Mouse (Mus musculus) heart, embryonic 12.5 days (tissue): Measurements from ENCODE around the gene Spats2l. TPM values are rescaled to one million over a fixed set of nuclear protein-coding genes. Genes with fewer than 3 reads are reported as not detected.

Experiments
- ATAC-seq: fragments of 200-750 bp; cut with Nextera tagmentation; 2 replicates; pipeline ENCODE4 v1.8.0; 2017; ENCODE audit warnings: moderate TSS enrichment, moderate library complexity; ENCODE audit not compliant: insufficient number of reproducible peaks, low FRiP score
- H3K27ac ChIP-seq: fragments of 300-500 bp; sonication (generic); 2 replicates; pipeline ENCODE4 v1.5.1; 2016; ENCODE audit warnings: mild to moderate bottlenecking, moderate library complexity; ENCODE audit not compliant: poor library complexity, severe bottlenecking
- H3K27me3 ChIP-seq: fragments of 300-500 bp; sonication (generic); replicated peaks from 2 replicates; pipeline ENCODE4 v1.6.1; 2016; ENCODE audit warnings: mild to moderate bottlenecking, moderate library complexity
- H3K36me3 ChIP-seq: fragments of 300-500 bp; sonication (generic); 2 replicates; pipeline ENCODE4 v1.6.1; 2016; ENCODE audit warnings: mild to moderate bottlenecking, moderate library complexity
- H3K4me1 ChIP-seq: fragments of 300-500 bp; sonication (generic); replicated peaks from 2 replicates; pipeline ENCODE4 v1.6.1; 2016; ENCODE audit warnings: mild to moderate bottlenecking
- H3K4me2 ChIP-seq: fragments of 300-500 bp; sonication (generic); 2 replicates; pipeline ENCODE4 v1.6.1; 2016; ENCODE audit warnings: mild to moderate bottlenecking, moderate library complexity
- H3K4me3 ChIP-seq: fragments of 300-500 bp; sonication (generic); 2 replicates; pipeline ENCODE4 v1.5.1; 2016; ENCODE audit warnings: mild to moderate bottlenecking
- H3K9ac ChIP-seq: fragments of 300-500 bp; sonication (generic); 2 replicates; pipeline ENCODE4 v1.6.1; 2016; ENCODE audit warnings: mild to moderate bottlenecking, moderate library complexity
- H3K9me3 ChIP-seq: fragments of 300-500 bp; sonication (generic); replicated peaks from 2 replicates; pipeline ENCODE4 v1.6.1; 2016; ENCODE audit warnings: mild to moderate bottlenecking, moderate library complexity
- WGBS: fragments of 180-500 bp; shearing (Covaris S2); methylation state at CpG from one replicate; pipeline ENCODE4 v1.1.7; 2016; 5-methylcytosine and 5-hydroxymethylcytosine counted together
- polyA plus RNA-seq: library from polyadenylated mRNA; unstranded; fragments of >200 nt; fragmentation: Nextera tagmentation; extraction: Ambion mirVana; gene quantifications from 2 replicates; pipeline ENCODE4 v1.2.1, GENCODE M21; 2016

The Spats2l gene
- polyA plus RNA-seq, 1 experiment from 2014 or later = 47.9 TPM

DNA sequence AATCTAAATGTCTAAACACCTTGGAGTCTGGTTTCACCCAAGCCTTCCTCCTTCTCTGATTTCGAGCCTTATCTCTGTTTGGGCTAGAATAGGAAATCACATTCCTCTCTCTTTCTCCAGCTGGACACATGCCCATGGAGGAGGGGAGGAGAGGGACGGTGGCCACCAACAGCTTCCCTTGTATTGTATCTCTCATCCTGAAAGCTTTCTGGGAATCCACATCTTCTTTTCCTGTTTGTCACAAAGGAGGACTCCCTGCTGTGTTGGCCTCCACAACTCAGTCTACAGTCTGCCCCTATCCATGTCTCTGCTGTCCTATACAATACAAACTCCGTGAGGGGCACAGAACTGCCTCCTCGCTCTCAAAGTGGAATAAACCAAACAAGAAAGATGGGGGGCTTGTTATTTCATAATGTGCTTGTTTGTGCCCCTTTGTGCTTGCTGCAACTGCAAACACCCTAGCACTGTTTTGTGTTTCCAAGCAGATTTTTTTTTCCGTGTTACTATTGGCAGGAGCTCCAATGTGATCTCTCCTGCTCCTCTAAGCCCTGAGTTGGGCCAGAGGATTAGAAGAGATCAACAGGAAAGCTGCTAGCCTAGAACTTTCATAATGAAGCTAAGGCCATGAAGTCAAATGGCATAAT lies 116.4 kb downstream of the Spats2l start:
- Histone ChIP-seq H3K27me3 (no peaks in the 10 kb centered on the region), H3K36me3 (peaks cover 20% of the 10 kb centered on the region), H3K9me3 (peaks cover 4% of the 10 kb centered on the region; the same call in 1 of the 2 replicates), H3K9ac (no peak overlapping the region), H3K4me3 (no peak overlapping the region), H3K27ac (peak overlapping the region; percentile 58), H3K4me1 (peaks cover 26% of the 10 kb centered on the region), H3K4me2 (peak overlapping the region; percentile 38; the same call in 1 of the 2 replicates)
- WGBS = 19% methylated on average over 5 of the region's 5 CpGs
- peak; percentile 69 for ATAC-seq

DNA sequence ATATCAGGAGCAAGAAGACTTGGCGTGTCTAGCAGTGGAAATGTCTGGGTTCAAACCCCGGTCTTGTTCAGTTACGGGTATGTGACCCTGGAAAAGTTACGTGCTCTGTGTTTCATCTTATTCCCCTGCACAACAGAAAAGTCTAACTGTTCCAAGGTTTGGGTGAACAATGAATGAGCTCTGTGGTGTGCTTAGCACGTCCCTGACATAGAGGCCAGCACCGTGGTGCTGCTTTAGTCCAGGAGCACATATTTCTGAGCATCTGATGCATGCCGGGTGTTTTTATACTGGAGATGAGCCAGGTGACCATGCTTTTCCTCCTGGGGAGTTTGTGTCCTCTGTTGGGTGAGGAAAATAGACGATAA lies 116.9 kb downstream of the Spats2l start:
- Histone ChIP-seq H3K4me1 (peaks cover 22% of the 10 kb centered on the region), H3K27me3 (no peaks in the 10 kb centered on the region), H3K4me3 (no peak overlapping the region), H3K36me3 (peaks cover 17% of the 10 kb centered on the region), H3K9ac (no peak overlapping the region), H3K4me2 (no peak overlapping the region), H3K27ac (peak overlapping the region; percentile 58), H3K9me3 (peaks cover 4% of the 10 kb centered on the region; the same call in 1 of the 2 replicates)
- ATAC-seq = no peak
- WGBS = 70% methylated on average over 8 of the region's 8 CpGs

DNA sequence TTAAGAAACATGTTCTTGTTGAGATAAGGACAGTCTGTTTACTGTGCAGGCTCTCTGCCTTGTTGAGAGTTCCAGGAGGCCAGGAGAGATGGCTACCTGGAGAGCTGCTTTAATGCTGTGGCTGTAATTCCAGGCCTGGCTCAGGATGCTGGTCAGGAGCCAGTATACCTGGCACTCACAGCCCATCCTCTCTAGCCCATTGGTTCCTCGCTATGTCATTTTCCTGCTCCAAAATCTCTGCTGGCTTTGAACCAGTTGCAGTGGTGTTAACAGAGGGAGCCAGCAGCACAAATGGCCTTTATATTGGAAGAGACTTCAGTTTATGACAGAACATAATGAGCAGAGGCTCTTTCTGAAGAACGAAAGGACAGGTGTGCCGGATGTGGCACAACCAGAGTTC lies 127.5 kb downstream of the Spats2l start:
- H3K36me3 ChIP-seq = peaks cover 20% of the 10 kb centered on the region; the same call in 1 of the 2 replicates
- H3K4me2 ChIP-seq = no peak overlapping the region
- no peak overlapping the region for H3K27ac ChIP-seq
- H3K4me1 ChIP-seq = peaks cover 14% of the 10 kb centered on the region
- no peak for ATAC-seq
- H3K27me3 ChIP-seq = no peaks in the 10 kb centered on the region
- no peaks in the 10 kb centered on the region for H3K9me3 ChIP-seq
- no peak overlapping the region for H3K4me3 ChIP-seq
- H3K9ac ChIP-seq = no peak overlapping the region
- WGBS = 77% methylated on average over 3 of the region's 3 CpGs

DNA sequence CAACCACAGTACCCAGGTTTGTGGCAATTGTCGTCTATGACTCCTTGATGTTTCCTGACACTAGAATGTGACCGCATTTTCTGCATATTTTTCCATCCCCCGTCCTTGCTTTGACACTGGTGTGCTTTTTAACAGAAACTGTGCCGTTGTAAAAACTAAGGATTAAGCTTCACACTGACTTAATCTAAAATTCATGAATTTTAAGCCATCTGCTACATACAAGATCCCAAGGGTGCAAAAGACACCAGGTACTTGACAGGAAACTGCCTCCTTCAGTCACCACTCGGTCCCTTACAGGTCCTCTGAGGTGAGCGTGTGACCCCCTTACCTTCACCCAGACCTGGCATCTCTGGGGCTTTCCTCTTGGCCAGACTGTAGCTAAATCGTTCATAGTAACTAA lies 129.8 kb downstream of the Spats2l start:
- no peak overlapping the region for H3K4me3 ChIP-seq
- no peak overlapping the region for H3K4me2 ChIP-seq
- peaks cover 14% of the 10 kb centered on the region for H3K4me1 ChIP-seq
- no peak overlapping the region; the same call in 1 of the 2 replicates for H3K9ac ChIP-seq
- H3K27ac ChIP-seq = no peak overlapping the region
- WGBS = 76% methylated on average over 7 of the region's 7 CpGs
- no peaks in the 10 kb centered on the region for H3K27me3 ChIP-seq
- no peak for ATAC-seq
- H3K9me3 ChIP-seq = no peaks in the 10 kb centered on the region
- peaks cover 30% of the 10 kb centered on the region for H3K36me3 ChIP-seq

DNA sequence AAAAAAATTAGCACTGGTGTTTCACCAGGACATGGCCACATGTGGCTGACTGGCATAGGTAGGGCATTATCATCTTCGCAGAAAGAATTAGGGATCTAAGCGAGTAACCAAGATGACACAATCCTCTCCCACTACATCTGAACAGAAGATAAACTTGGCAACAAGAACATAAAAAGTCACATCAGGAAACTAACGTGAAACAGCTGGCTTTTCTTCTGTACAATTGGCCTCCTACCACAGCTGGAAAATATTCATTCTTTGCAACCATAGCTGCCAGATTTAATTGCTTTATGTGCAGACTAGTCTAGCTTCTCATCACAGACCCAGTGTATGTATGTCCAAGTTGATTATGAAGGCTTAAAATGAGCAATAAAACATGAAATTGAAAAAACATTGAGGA lies 131.9 kb downstream of the Spats2l start:
- 80% methylated on average over 3 of the region's 3 CpGs for WGBS
- peaks cover 33% of the 10 kb centered on the region for H3K36me3 ChIP-seq
- no peak overlapping the region for H3K27ac ChIP-seq
- H3K4me2 ChIP-seq = no peak overlapping the region
- no peak overlapping the region for H3K4me3 ChIP-seq
- H3K4me1 ChIP-seq = peaks cover 14% of the 10 kb centered on the region
- H3K27me3 ChIP-seq = no peaks in the 10 kb centered on the region
- no peak overlapping the region for H3K9ac ChIP-seq
- no peak for ATAC-seq
- no peaks in the 10 kb centered on the region for H3K9me3 ChIP-seq

DNA sequence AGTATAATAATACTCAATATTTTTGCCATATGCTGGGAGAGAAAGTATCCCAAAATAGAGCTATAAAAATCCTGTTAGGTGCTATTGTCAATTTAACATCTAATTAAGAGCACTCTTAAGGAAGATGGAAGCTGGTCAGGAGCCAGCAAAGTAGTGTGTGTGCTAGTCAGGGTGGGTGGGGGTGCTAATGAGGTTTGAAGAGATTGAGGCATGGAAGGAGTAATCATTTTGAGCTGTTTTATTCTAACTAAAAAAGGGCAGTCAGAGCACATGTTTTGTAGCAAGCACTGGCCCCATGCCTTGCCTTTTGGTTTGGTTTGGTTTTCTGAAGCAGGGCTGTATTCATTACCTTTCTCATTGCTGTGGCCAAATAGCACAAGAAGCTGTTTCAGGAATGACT lies 132.3 kb downstream of the Spats2l start:
- Histone ChIP-seq H3K4me3 (no peak overlapping the region), H3K36me3 (peaks cover 33% of the 10 kb centered on the region), H3K27ac (no peak overlapping the region), H3K9me3 (no peaks in the 10 kb centered on the region), H3K9ac (no peak overlapping the region), H3K4me2 (no peak overlapping the region), H3K27me3 (no peaks in the 10 kb centered on the region), H3K4me1 (peaks cover 14% of the 10 kb centered on the region)
- no peak for ATAC-seq

DNA sequence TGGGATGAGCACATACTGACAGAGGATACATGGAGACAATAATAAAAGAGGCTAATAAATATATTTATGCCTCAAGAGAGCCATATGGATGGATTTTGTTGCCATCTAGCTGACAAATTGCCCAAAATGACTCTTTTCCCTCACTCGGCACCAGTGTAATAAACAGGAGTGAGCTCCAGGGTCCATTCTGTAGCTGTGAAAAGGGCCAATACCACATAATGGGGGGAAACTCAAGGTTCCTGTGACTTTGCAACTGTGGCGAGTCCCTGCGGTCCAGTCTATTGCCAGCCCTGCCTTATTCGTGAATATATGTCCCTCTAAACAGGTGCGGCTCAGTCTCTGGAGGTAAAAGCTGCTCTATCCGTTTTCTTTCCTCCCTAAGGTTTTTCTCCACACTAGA lies 137.6 kb downstream of the Spats2l start:
- no peak overlapping the region for H3K27ac ChIP-seq
- WGBS = 77% methylated on average over 6 of the region's 6 CpGs
- no peak overlapping the region for H3K4me3 ChIP-seq
- H3K9ac ChIP-seq = no peak overlapping the region
- H3K9me3 ChIP-seq = no peaks in the 10 kb centered on the region
- H3K4me2 ChIP-seq = no peak overlapping the region
- no peak for ATAC-seq
- H3K27me3 ChIP-seq = no peaks in the 10 kb centered on the region
- H3K4me1 ChIP-seq = no peaks in the 10 kb centered on the region
- H3K36me3 ChIP-seq = peaks cover 21% of the 10 kb centered on the region

DNA sequence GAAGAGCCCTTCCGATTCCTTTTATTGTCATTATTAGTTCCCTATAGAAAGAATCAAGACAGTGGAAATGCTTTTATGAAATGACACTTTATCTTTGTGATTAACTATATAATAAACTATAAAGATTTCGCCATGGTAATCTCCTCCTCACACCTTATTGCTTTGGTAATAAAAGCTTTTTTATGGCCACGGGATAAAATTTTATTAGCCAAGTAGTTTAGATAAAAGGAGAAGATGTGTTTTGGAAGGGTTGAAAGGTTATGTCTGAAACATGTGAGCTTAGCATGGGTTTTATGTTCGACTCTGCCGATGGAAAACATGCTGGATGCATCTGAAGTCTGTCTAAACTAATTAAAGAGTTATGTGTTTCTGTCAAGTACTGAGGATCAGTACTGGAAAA lies 143.4 kb downstream of the Spats2l start:
- H3K4me1 ChIP-seq = no peaks in the 10 kb centered on the region
- H3K4me3 ChIP-seq = no peak overlapping the region
- no peak overlapping the region for H3K27ac ChIP-seq
- no peaks in the 10 kb centered on the region for H3K9me3 ChIP-seq
- H3K36me3 ChIP-seq = peaks cover 8% of the 10 kb centered on the region; the same call in 1 of the 2 replicates
- H3K4me2 ChIP-seq = no peak overlapping the region
- H3K9ac ChIP-seq = no peak overlapping the region
- WGBS = 85% methylated on average over 5 of the region's 5 CpGs
- no peaks in the 10 kb centered on the region for H3K27me3 ChIP-seq
- no peak for ATAC-seq

DNA sequence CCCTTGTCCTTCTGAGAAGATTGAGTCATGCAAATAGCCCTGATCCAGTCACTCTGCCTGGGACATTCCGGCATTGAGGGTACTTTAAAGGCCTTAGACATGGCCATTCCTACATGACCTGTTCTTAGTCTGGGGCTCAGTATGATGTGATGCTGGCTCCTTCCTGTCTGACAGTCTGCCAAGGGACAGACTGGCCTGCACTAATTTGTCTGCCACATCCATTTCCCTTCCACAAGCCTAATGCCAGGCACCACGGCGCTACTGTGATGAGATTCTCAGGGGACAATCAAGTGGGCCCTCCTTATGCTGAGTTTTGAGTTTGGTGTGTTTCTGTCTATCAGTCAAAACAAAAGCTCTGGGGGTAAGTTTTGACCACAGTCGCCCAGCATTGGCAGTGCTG lies 144.6 kb downstream of the Spats2l start:
- Histone ChIP-seq H3K9me3 (no peaks in the 10 kb centered on the region), H3K4me3 (no peak overlapping the region), H3K27me3 (no peaks in the 10 kb centered on the region), H3K27ac (no peak overlapping the region), H3K9ac (no peak overlapping the region), H3K4me2 (no peak overlapping the region), H3K36me3 (peaks cover 8% of the 10 kb centered on the region; the same call in 1 of the 2 replicates), H3K4me1 (no peaks in the 10 kb centered on the region)
- ATAC-seq = no peak
- 79% methylated on average over 4 of the region's 4 CpGs for WGBS

DNA sequence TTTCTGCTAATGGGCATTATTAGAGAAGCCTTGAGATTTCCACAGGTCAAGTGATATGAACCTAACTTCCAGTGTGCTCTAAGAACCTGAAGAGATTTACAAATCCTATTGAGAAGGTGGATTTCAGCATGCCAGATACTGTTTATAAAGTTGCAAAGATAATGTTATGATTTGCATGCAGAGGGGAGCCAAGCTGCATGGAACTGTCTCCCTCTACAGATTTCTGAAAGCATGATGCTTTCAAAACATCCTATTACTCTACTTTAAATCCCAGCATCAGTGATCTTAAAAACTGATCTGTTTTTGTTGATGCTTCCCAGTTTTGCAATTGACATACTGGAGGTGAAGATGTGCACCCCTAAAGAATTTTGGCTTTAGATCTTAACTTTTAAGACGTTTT lies 160.3 kb downstream of the Spats2l start:
- Histone ChIP-seq H3K9me3 (no peaks in the 10 kb centered on the region), H3K27me3 (no peaks in the 10 kb centered on the region), H3K4me1 (no peaks in the 10 kb centered on the region), H3K4me2 (no peak overlapping the region), H3K27ac (no peak overlapping the region), H3K4me3 (no peak overlapping the region), H3K9ac (no peak overlapping the region), H3K36me3 (0 out of 2 replicates have a peak, but pooled peaks cover 9% of the 10 kb centered on the region)
- WGBS = 60% methylated on average over 1 of the region's 1 CpGs
- ATAC-seq = no peak

DNA sequence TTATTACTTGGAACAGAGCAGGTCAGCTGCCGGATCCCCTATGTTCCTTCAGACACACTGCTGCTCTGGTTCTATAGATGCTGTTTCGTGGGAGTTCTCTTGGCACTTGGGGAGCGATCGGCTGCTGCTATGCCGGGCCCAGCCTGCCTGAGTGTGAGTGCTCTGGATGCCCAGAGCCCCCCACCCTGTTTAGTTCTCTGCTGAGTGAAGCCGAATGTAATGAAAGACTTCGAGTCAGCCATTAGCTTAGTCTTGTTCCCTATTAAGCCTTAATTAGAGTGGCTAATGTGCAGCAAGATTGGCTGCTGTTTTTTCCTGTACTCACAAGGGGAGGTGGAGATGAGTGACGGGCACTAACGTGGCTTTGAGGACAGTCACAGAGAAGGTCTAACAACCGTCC lies 166.7 kb downstream of the Spats2l start:
- H3K27ac ChIP-seq = no peak overlapping the region
- no peak for ATAC-seq
- 68% methylated on average over 10 of the region's 10 CpGs for WGBS
- no peaks in the 10 kb centered on the region for H3K9me3 ChIP-seq
- H3K4me2 ChIP-seq = no peak overlapping the region
- H3K27me3 ChIP-seq = 0 out of 2 replicates have a peak, but pooled peaks cover 3% of the 10 kb centered on the region
- no peaks in the 10 kb centered on the region for H3K4me1 ChIP-seq
- H3K9ac ChIP-seq = no peak overlapping the region
- H3K36me3 ChIP-seq = peaks cover 38% of the 10 kb centered on the region; the same call in 1 of the 2 replicates
- H3K4me3 ChIP-seq = no peak overlapping the region

DNA sequence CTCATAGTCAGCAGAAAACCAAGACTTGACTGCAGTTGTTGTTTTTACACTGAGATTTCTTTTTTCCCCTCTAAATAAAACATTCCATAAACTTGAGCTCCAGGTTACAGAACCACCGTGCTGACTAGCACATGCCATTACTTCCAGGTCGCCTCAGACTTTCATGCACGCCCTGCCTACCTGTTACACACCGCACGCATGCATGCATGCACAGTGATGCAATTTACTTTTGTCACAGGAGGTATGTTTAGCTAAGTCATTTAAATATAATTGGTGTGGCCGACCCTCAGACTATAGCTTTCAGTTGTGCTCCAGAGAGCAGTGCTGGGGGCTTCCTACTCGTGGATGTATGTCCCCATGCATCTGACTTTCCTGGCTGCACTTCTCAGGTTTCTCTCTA lies 167.1 kb downstream of the Spats2l start:
- ATAC-seq = no peak
- Histone ChIP-seq H3K9me3 (no peaks in the 10 kb centered on the region), H3K9ac (no peak overlapping the region), H3K27me3 (0 out of 2 replicates have a peak, but pooled peaks cover 3% of the 10 kb centered on the region), H3K4me2 (no peak overlapping the region), H3K4me1 (no peaks in the 10 kb centered on the region), H3K36me3 (peaks cover 39% of the 10 kb centered on the region), H3K27ac (no peak overlapping the region), H3K4me3 (no peak overlapping the region)
- WGBS = 68% methylated on average over 7 of the region's 7 CpGs
